Mouse (Mus musculus): Measurements from ENCODE around the gene Crygb.

GRCm38 (mm10) chr1:65040806-65041205 is 41.3 kb downstream of the Crygb start:
- TF ChIP-seq CTCF (IDR thresholded peaks at IDR 0.05; ENCODE audit: control insufficient read depth, insufficient read depth, insufficient read length) (no peak), MYOD1 (IDR thresholded peaks at IDR 0.05; ENCODE audit: control insufficient read depth, insufficient read length, low read depth) (no peak)
